Mouse (Mus musculus) intestine, embryonic 16.5 days (tissue): ENCODE results near the gene Samd4b. TPM values are rescaled to one million over a fixed set of nuclear protein-coding genes. Genes with fewer than 3 reads are reported as not detected.
A peak's percentile ranks its signal among the peaks of the same experiment; 100 is the strongest.

Experiments
- ATAC-seq: fragments of 200-750 bp; cut with Nextera tagmentation; 2 replicates; pipeline ENCODE4 v1.8.0; 2017; ENCODE audit warnings: moderate TSS enrichment, moderate library complexity
- H3K27ac ChIP-seq: fragments of 300-500 bp; sonication (generic); 2 replicates; pipeline ENCODE4 v1.5.1; 2014; ENCODE audit warnings: mild to moderate bottlenecking, low read length
- H3K27me3 ChIP-seq: fragments of 300-500 bp; sonication (generic); replicated peaks from 2 replicates; pipeline ENCODE4 v1.6.1; 2014; ENCODE audit warnings: low read length, control low read depth, mixed read lengths; ENCODE audit not compliant: control insufficient read depth, insufficient read depth
- H3K36me3 ChIP-seq: fragments of 300-500 bp; sonication (generic); 2 replicates; pipeline ENCODE4 v1.6.1; 2014; ENCODE audit warnings: low read length, control low read depth; ENCODE audit not compliant: control insufficient read depth, insufficient read depth
- H3K4me1 ChIP-seq: fragments of 300-500 bp; sonication (generic); 2 replicates; pipeline ENCODE4 v1.6.1; 2014; ENCODE audit warnings: low read length, control low read depth, mixed read lengths; ENCODE audit not compliant: control insufficient read depth, insufficient read depth
- H3K4me2 ChIP-seq: fragments of 300-500 bp; sonication (generic); 2 replicates; pipeline ENCODE4 v1.6.1; 2014; ENCODE audit warnings: low read depth, low read length, control low read depth
- H3K4me3 ChIP-seq: fragments of 300-500 bp; sonication (generic); 2 replicates; pipeline ENCODE4 v1.5.1; 2014; ENCODE audit warnings: mild to moderate bottlenecking, low read length
- H3K9ac ChIP-seq: fragments of 300-500 bp; sonication (generic); 2 replicates; pipeline ENCODE4 v1.6.1; 2014; ENCODE audit warnings: low read depth, low read length
- H3K9me3 ChIP-seq: fragments of 300-500 bp; sonication (generic); 2 replicates; pipeline ENCODE4 v1.6.1; 2016; ENCODE audit warnings: low read length, control low read depth; ENCODE audit not compliant: control insufficient read depth
- WGBS: fragments of 180-500 bp; shearing (Covaris S2); extraction: QIAGEN DNeasy Blood & Tissue Kit; methylation state at CpG from one replicate; pipeline ENCODE4 v1.1.7; 2014; 5-methylcytosine and 5-hydroxymethylcytosine counted together
- polyA plus RNA-seq: library from polyadenylated mRNA; unstranded; fragments of >200 nt; fragmentation: Nextera tagmentation; extraction: Ambion mirVana; gene quantifications from 2 replicates; pipeline ENCODE4 v1.2.1, GENCODE M21; 2015

Gene Samd4b
- polyA plus RNA-seq, 1 experiment from 2014 or later, result 7.8 TPM

DNA sequence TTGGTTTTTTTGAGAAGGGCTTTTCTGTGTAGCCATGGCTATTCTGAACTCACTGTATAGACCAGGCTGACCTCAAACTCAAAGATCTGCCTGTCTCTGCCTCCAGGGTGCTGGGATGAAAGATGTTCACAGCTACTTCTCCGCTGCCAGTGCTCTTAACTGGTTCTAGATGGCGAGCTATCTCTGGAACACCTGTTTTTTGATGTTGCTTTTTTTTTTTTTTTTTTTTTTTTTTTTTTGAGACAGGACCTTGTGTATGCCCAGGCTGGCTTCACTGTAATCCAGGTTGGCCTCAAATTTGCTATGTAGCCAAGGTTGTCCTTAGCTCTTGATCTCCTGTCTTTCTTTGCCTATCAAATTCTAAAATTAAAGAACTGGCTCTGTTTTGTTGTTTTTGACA, 159.2 kb downstream of the Samd4b start:
- Histone ChIP-seq H3K4me1 (peaks cover 13% of the 10 kb centered on the region), H3K27ac (no peak overlapping the region), H3K4me2 (no peak overlapping the region), H3K36me3 (no peaks in the 10 kb centered on the region), H3K4me3 (no peak overlapping the region), H3K9me3 (no peaks in the 10 kb centered on the region), H3K9ac (no peak overlapping the region), H3K27me3 (no peaks in the 10 kb centered on the region)
- ATAC-seq, result no peak
- 83% methylated on average over 2 of the region's 2 CpGs for WGBS

DNA sequence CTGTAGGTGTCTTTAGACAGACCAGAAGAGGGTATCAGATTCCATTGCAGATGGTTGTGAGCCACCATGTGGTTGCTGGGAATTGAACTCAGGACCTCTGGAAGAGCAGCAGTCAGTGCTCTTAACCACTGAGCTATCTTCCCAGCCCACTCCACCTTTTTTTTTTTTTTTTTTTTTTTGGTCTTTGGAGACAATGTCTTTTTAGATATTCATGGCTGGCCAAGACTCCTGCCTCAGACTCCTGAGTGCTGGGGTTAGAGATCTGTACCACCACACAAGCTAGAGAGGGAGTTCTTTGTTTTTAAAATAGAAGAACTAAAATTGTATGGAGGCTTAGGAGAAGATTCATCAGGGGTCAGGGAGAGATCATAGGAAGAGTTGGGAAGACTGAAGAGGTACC, 160.0 kb downstream of the Samd4b start:
- Histone ChIP-seq H3K9me3 (no peaks in the 10 kb centered on the region), H3K4me2 (no peak overlapping the region), H3K4me3 (no peak overlapping the region), H3K4me1 (peaks cover 17% of the 10 kb centered on the region), H3K27me3 (no peaks in the 10 kb centered on the region), H3K27ac (no peak overlapping the region), H3K9ac (no peak overlapping the region), H3K36me3 (no peaks in the 10 kb centered on the region)
- no peak for ATAC-seq

DNA sequence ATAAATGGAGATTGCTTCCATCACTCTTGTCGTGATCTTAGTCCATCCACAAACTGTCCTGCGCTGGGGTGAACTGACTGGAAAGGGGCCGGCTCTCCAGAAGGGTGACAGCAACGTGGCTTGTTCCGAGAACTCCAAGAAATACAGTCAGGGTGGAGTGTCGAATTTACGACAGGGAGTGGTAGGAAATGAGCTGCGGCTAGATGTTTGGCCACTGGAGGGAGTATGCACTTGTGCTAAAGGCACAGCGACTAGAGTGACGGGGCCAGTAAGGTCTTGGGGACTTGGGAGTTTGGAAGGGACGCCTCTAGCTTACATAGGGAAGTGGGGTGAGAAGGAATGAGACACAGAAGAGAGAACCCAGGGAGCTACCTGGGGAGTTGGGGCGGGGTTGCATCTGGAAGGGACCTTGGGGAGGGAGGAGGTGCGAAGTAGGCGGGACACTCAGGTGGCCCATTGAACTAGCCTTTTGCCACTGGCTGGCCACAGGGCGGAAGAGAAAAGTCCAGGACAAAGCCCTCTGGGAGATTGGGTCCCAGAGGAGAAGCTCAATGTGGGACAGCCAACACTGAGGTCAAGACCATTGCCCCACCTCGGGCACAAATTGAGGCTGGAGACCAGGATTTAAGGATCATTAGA, 160.9 kb downstream of the Samd4b start, which contains the start of gene Gmfg:
TSS of gene Gmfg (plus strand) at position 516 of the 639 bp plus-strand sequence.
- Histone ChIP-seq H3K27me3 (no peaks in the 10 kb centered on the region), H3K4me2 (peak within 1 kb of the TSS; percentile 50), H3K36me3 (peaks cover 2% of the 10 kb centered on the region; the same call in 1 of the 2 replicates), H3K27ac (peak within 1 kb of the TSS; percentile 36), H3K9me3 (no peaks in the 10 kb centered on the region), H3K9ac (peak within 1 kb of the TSS; percentile 73), H3K4me1 (peaks cover 17% of the 10 kb centered on the region), H3K4me3 (peak within 1 kb of the TSS; percentile 88)
- 3% methylated on average over 16 of the region's 16 CpGs for WGBS
- peak; percentile 67 for ATAC-seq

DNA sequence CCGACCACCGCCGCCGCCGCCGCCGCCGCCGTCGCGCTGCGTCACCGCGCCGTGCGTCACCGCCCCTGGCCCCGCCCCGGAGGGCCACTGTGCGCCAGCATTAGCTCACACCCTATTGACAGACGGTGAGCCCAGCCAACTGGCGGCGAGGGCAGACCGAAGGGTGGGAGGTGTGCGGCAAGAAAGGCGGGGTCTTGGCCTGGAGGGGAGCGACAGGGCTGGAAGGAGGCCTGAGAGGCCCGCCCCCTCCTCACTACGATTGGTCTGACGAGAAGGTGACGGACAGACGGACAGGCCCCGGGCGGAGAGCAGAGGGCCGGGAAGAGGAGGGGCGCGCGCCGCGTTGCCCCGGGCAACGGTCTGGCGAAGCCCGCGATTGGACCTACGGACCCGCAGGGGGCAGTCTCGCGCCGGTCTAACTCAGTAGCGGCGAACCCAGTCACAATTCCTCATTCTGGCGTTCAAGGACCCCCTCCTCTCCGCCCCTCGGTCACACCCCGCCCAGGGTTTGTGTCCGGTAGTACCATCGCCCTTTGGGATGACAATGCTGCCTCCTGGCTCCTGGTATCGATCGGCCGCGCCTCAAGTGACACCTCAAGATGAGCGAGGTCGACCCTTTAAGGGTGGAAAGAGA, 161.6 kb downstream of the Samd4b start:
- Histone ChIP-seq H3K36me3 (peaks cover 4% of the 10 kb centered on the region; the same call in 1 of the 2 replicates), H3K4me1 (peaks cover 17% of the 10 kb centered on the region), H3K4me3 (peak overlapping the region; percentile 88), H3K27me3 (no peaks in the 10 kb centered on the region), H3K9ac (peak overlapping the region; percentile 95), H3K9me3 (no peaks in the 10 kb centered on the region), H3K27ac (peak overlapping the region; percentile 57), H3K4me2 (peak overlapping the region; percentile 50)
- ATAC-seq, result peak; percentile 99
- under 1% methylated on average over 54 of the region's 64 CpGs for WGBS

- no peaks in the 10 kb centered on the region for H3K27me3 ChIP-seq
- H3K4me3 ChIP-seq, result peak overlapping the region; percentile 88
- H3K9me3 ChIP-seq, result no peaks in the 10 kb centered on the region
- 0% methylated on average over 20 of the region's 70 CpGs for WGBS
- H3K36me3 ChIP-seq, result peaks cover 4% of the 10 kb centered on the region; the same call in 1 of the 2 replicates
- ATAC-seq, result peak; percentile 24
- H3K4me2 ChIP-seq, result peak overlapping the region; percentile 84
- peaks cover 17% of the 10 kb centered on the region for H3K4me1 ChIP-seq
- H3K27ac ChIP-seq, result peak overlapping the region; percentile 57
- H3K9ac ChIP-seq, result peak overlapping the region; percentile 95
These were observed 162.2 kb downstream of the Samd4b start for GRCm38 (mm10) chr7:28435660-28436259.

DNA sequence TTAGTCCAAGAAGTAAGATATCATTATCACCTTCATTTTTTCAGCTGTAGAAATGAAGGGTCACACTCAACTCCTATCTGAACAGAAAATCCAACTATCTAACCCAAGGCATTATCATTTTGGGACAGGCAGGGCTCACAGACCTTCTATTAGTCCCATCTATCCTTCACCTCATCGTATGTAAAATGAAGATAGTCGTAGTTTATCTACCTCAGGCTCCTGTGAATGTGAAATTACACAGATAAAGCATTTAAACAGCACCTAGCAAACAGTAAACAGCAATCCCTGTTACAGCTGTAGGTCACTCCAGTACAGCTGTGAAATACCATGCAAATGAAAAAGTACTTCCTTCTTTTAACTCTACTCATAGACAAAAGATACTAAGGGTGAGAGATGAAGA, 165.7 kb downstream of the Samd4b start:
- Histone ChIP-seq H3K4me2 (no peak overlapping the region), H3K36me3 (peaks cover 4% of the 10 kb centered on the region; the same call in 1 of the 2 replicates), H3K27me3 (no peaks in the 10 kb centered on the region), H3K9ac (no peak overlapping the region), H3K4me3 (no peak overlapping the region), H3K4me1 (peaks cover 17% of the 10 kb centered on the region), H3K27ac (no peak overlapping the region), H3K9me3 (no peaks in the 10 kb centered on the region)
- WGBS, result 87% methylated on average over 2 of the region's 2 CpGs
- ATAC-seq, result no peak

GRCm38 (mm10) chr7:28430512-28430911, 167.4 kb downstream of the Samd4b start:
- ATAC-seq, result no peak
- Histone ChIP-seq H3K4me2 (no peak overlapping the region), H3K27ac (no peak overlapping the region), H3K27me3 (no peaks in the 10 kb centered on the region), H3K36me3 (peaks cover 4% of the 10 kb centered on the region; the same call in 1 of the 2 replicates), H3K4me3 (no peak overlapping the region), H3K4me1 (peaks cover 17% of the 10 kb centered on the region), H3K9me3 (no peaks in the 10 kb centered on the region), H3K9ac (no peak overlapping the region)
- WGBS, result 69% methylated on average over 1 of the region's 1 CpGs

- Histone ChIP-seq H3K9me3 (no peaks in the 10 kb centered on the region), H3K4me2 (no peak overlapping the region), H3K4me3 (no peak overlapping the region), H3K36me3 (peaks cover 13% of the 10 kb centered on the region), H3K4me1 (no peaks in the 10 kb centered on the region), H3K9ac (no peak overlapping the region), H3K27me3 (no peaks in the 10 kb centered on the region), H3K27ac (no peak overlapping the region)
- no peak for ATAC-seq
These were observed 170.2 kb downstream of the Samd4b start for GRCm38 (mm10) chr7:28427738-28428137.

GRCm38 (mm10) chr7:28423018-28423417, 174.9 kb downstream of the Samd4b start:
- Histone ChIP-seq H3K27me3 (no peaks in the 10 kb centered on the region), H3K9me3 (no peaks in the 10 kb centered on the region), H3K9ac (no peak overlapping the region), H3K36me3 (peaks cover 12% of the 10 kb centered on the region), H3K27ac (no peak overlapping the region), H3K4me1 (peaks cover 7% of the 10 kb centered on the region; the same call in 1 of the 2 replicates), H3K4me2 (no peak overlapping the region), H3K4me3 (no peak overlapping the region)
- no peak for ATAC-seq
- WGBS, result 97% methylated on average over 1 of the region's 1 CpGs
